ENCODE assay signal across 16 mouse cellular contexts in the genomic region with DNA sequence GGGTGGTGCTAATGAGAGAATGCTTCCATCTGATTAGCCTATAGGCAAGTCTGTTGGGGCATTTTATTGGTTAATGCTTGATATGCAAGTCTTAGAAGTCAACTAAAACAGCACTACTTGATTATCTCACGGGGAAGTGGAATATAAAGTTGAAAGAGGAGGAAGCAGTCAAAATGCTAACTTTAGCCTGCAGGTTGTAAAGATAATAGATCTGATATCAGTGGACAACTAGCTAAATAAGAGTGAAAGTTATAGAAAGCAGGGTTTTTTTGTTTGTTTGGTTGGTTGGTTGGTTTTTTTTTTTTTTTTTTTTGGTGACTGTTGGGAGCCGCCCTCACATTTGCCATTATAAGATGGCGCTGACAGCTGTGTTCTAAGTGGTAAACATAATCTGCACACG.
"Had no signal": no experiment of that assay in that cellular context is flagged by ENCODE, and none has a peak within 500 bp of the region (broad histone marks: within the 10 kb centered on the region; RNA-seq: fewer than 3 reads in every experiment).

No protein-coding gene starts in this region.

- H3K27me3 ChIP-seq: neural tube, embryonic 13.5 days; neural tube, embryonic 15.5 days; stomach, embryonic 15.5 days had no signal

- DNase-seq: retina, postnatal 1 day; right cerebral cortex, adult 18-20 months; right cerebral cortex, postnatal 14 days; right cerebral cortex, postnatal 25 days; right cerebral cortex, postnatal 4 days; spleen, adult 18-20 months; thymus, adult 18-20 months; thymus, adult 2 months; thymus, postnatal 14 days; thymus, postnatal 25 days; thymus, postnatal 36 days; thymus, postnatal 4 days had no signal

- H3K9ac ChIP-seq: neural tube, embryonic 13.5 days; neural tube, embryonic 15.5 days; stomach, embryonic 15.5 days had no signal

- H3K4me1 ChIP-seq: neural tube, embryonic 13.5 days; neural tube, embryonic 15.5 days; stomach, embryonic 15.5 days had no signal

- H3K4me3 ChIP-seq: neural tube, embryonic 13.5 days; neural tube, embryonic 15.5 days; stomach, embryonic 15.5 days had no signal

- H3K27ac ChIP-seq: neural tube, embryonic 13.5 days; neural tube, embryonic 15.5 days; stomach, embryonic 15.5 days; stomach, postnatal 0 days had no signal

- H3K9me3 ChIP-seq: neural tube, embryonic 13.5 days; neural tube, embryonic 15.5 days; stomach, embryonic 15.5 days had no signal

- H3K4me2 ChIP-seq: neural tube, embryonic 13.5 days; neural tube, embryonic 15.5 days; stomach, embryonic 15.5 days had no signal
